Mouse (Mus musculus): ENCODE data around the gene Ddost. TPM values are rescaled to one million over a fixed set of nuclear protein-coding genes. Genes with fewer than 3 reads are reported as not detected.

Ddost gene
- total RNA-seq, 1 experiment from 2014 or later, result 32.8 TPM

GRCm38 (mm10) chr4:138356141-138356540 lies 51.6 kb downstream of the Ddost start:
- ATAC-seq (ENCODE audit: extremely low read depth, insufficient number of reproducible peaks, low FRiP score, poor library complexity, severe bottlenecking), result no peak

GRCm38 (mm10) chr4:138356551-138356950 lies 52.0 kb downstream of the Ddost start:
- ATAC-seq (ENCODE audit: extremely low read depth, insufficient number of reproducible peaks, low FRiP score, poor library complexity, severe bottlenecking), result no peak

- no peak for ATAC-seq (ENCODE audit: extremely low read depth, insufficient number of reproducible peaks, low FRiP score, poor library complexity, severe bottlenecking)
Observed at GRCm38 (mm10) chr4:138358176-138358575, 53.6 kb downstream of the Ddost start.

- ATAC-seq (ENCODE audit: extremely low read depth, insufficient number of reproducible peaks, low FRiP score, poor library complexity, severe bottlenecking), result no peak
Observed at GRCm38 (mm10) chr4:138361370-138361821, 56.9 kb downstream of the Ddost start.

Other genes starting within 250 kb of the Ddost start
- 170 and 181 TPM in 2 replicates for gene Hp1bp3, start 88.4 kb upstream of the Ddost start, total RNA-seq (2017)
- 0.12 and 0.47 TPM in 2 replicates for gene Sh2d5, start 54.3 kb upstream of the Ddost start, total RNA-seq (2017)
- gene Kif17, start 54.3 kb upstream of the Ddost start, total RNA-seq (2017), result not detected in 2 replicates
- gene Pink1, start 21.6 kb downstream of the Ddost start, total RNA-seq (2017), result 68.0 and 75.8 TPM in 2 replicates
- gene Cda, start 63.3 kb downstream of the Ddost start, total RNA-seq (2017), result not detected in 2 replicates
- gene Fam43b, start 91.8 kb downstream of the Ddost start, total RNA-seq (2017), result not detected in 2 replicates
- gene Mul1, start 129.9 kb downstream of the Ddost start, total RNA-seq (2017), result 7.2 and 10.4 TPM in 2 replicates
- 0.23 and 0.25 TPM in 2 replicates for gene Camk2n1, start 149.6 kb downstream of the Ddost start, total RNA-seq (2017)